Mouse (Mus musculus): ENCODE measurements around the gene Inafm2.

The Inafm2 gene

GRCm38 (mm10) chr2:118781115-118781514, 35.6 kb downstream of the Inafm2 start:
- DNase-seq (ENCODE audit: low spot score in 2 of 2): no peak

- DNase-seq (ENCODE audit: low spot score in 2 of 2): no peak
These were observed 36.7 kb downstream of the Inafm2 start for GRCm38 (mm10) chr2:118782303-118782702.

GRCm38 (mm10) chr2:118783093-118783492, 37.5 kb downstream of the Inafm2 start:
- no peak for DNase-seq (ENCODE audit: low spot score in 2 of 2)

GRCm38 (mm10) chr2:118783663-118784062, 38.1 kb downstream of the Inafm2 start:
- DNase-seq (ENCODE audit: low spot score in 2 of 2): no peak

- no peak for DNase-seq (ENCODE audit: low spot score in 2 of 2)
These were observed 41.0 kb downstream of the Inafm2 start for GRCm38 (mm10) chr2:118786525-118786924.

- DNase-seq (ENCODE audit: low spot score in 2 of 2): no peak
These were observed 43.9 kb downstream of the Inafm2 start for GRCm38 (mm10) chr2:118789501-118789900.

- DNase-seq (ENCODE audit: low spot score in 2 of 2): no peak
These were observed 44.6 kb downstream of the Inafm2 start for GRCm38 (mm10) chr2:118790221-118790550.

- DNase-seq (ENCODE audit: low spot score in 2 of 2): no peak
These were observed 45.3 kb downstream of the Inafm2 start for GRCm38 (mm10) chr2:118790551-118791525.

- DNase-seq (ENCODE audit: low spot score in 2 of 2): no peak
These were observed 46.2 kb downstream of the Inafm2 start for GRCm38 (mm10) chr2:118791591-118792258.

- DNase-seq (ENCODE audit: low spot score in 2 of 2): no peak
These were observed 46.7 kb downstream of the Inafm2 start for GRCm38 (mm10) chr2:118792259-118792613.

- DNase-seq (ENCODE audit: low spot score in 2 of 2): no peak
These were observed 48.1 kb downstream of the Inafm2 start for GRCm38 (mm10) chr2:118793636-118794035.
